Mouse (Mus musculus): Measurements from ENCODE around the gene Itsn2.

DNA sequence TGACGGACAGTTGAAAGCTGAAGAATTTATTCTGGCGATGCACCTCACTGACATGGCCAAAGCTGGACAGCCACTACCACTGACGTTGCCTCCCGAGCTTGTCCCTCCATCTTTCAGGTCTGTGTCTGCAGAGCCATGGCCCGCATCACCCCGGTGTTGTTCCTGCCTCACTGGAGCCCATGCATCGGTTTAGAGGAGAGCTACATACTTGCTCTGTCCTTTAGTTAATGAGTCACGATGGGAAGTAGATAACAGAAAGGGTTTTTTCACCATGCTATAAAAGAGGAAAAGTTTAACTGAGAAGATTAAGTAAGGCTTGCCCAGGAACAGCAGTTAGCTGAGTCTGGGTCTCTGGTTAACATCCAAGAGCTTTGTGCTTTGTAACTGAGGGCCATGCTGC lies 40.5 kb downstream of the Itsn2 start:
- no peak for TF ChIP-seq CTCF (IDR thresholded peaks at IDR 0.05; ENCODE audit: extremely low read depth, insufficient read depth, low read length)
- no peak for TF ChIP-seq POLR2A (IDR thresholded peaks at IDR 0.05; ENCODE audit: extremely low read depth, insufficient read depth, low read length)
